Mouse (Mus musculus): Measurements from ENCODE around the gene Lpar5.

The Lpar5 gene

DNA sequence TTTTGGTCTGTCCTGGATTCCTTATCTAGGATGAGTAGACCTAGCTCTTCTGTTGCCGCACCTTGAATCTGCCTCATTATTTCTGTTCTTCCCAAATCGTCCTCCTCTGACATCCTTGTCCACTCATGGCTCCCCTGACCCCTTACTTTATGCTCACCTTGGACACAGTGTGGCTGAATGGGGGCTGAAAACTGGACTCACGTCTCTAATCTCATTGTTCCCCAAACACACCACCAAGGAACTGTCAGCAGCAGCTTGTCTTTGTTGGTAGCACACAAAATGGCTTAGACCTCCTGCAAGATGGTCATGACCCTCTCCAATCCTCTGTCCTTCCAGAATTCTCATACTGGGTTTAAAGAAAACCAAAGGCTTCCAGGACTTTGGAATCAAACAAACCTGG, 20.2 kb downstream of the Lpar5 start:
- no peak for DNase-seq

DNA sequence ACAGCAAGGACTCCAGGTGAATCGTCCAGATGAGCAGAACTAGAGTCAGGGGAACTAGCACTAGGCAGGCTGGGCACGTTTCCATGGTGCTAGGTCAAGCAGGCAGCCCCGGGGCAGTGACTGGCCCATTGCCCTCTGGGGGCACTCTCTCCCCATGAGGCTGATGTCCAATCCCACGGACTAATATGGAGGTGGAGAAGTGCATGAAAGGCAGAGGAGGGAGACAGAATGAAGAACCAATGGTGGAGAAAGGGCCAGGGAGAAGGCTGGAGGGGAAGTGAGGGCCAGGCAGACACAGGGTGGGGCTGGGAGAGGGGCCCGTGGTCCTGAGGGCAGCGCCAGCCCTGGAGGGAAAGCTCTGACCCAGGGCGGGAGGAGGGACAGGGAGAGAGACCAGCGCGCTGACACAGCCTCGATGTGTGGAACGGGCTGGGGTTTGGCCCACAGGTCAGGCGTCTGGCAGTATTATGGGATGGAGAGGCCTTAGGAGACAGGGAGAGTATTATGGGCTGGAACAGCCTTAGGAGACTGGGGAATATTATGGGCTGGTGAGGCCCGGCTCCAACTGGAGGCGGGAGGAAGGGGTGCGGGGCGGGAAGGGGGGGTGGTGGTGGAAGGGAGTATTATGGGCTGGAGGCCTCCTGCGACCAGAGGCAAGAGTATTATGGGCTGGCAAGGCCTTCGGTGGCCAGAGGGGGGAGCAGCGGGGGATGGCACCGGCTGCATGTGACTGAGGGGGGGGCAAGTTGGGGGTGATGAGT, 21.0 kb downstream of the Lpar5 start:
- DNase-seq: peak; percentile 88 to 92

DNA sequence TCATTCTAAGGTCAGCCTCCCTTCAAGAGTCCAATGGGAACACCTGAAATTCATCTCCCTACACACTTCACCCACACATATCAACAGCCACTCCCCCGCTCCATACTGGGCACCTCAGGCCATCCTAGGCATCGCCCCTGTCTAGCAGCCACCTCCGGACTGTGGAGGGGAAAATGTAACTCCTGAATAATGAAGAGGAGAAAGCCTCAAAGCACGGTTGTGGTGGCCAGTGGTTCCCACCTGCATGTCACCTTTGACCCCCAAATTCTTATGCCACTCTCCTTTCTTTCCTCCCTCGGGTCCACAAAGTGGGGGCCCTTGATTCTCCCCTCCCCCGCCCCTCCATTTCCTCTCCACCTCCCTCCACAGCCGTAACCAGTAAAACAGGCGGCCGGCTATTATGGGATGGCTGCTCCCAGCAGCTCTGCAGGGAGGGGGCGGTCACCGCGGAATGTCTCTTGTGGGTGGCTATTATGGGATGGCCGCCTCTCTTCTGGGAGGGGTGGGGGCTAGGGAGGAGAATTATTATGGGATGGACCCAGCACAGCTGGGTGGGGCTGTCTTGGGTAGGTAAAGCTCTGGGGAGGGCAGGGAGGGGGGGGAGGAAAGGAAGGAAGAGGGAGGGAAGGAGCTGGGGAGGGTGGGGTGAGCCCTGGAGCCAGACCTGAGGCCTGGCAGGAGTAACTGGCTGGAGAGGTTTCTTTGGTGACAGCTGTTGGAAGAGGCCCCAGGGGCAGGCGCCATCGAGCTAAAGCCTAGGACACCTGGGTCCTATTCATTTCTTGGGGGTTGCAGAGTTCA, 22.0 kb downstream of the Lpar5 start:
- peak; percentile 82 to 87 for DNase-seq

DNA sequence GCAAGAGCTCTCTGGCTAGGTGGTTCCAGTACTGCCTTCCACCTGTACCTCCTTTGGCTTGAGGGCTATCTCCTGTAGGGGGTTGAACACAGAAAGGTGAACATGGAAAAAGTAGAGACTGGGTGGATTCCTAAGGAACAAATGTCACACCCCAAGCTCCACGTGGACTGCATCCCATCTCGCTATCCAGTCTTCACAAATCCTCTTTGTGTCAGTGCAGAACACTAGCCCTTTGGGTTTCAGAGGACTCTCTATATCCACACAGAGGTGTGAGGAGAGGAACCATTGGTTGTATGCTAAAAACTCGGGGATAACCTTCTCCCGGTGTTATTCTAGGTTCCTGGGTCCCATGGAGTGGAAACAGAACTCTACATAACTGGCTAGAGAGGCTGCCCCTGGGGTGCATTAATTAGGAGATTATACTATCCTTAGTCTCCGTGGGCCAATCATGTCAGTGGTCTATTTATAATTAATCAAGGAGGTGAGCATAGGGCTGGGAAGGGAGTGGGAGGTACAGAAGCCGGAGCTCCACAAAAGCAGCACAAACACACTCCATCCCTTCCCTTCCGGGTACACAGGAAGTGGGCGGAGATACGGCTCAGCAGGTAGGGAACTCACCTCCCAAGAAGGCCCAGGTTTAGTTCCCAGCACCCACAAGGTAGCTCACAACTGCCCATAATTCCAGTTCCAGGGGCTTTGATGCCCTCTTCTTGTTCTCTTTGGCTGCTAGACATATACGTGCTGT, 22.8 kb downstream of the Lpar5 start:
- DNase-seq: no peak

DNA sequence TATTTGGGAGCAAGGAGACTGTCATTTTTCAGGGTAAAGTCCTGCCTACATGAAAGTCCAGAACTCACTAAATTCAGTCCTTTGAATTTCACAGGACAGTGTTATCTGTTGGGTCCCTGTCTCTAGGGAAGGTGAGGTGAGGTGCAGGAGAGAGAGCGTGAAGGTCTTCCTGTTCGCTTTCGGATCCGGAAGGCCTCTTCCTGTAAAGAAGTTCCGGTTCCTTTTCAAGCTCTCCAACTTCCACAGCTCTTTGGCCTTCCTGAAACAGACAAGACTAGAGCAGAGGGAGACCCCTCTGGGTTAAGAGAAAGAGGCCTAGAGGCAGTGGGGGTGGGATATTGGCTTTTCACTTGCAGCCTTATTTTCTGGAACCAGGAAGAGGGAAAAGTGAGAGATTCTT, 24.7 kb downstream of the Lpar5 start:
- no peak for DNase-seq

DNA sequence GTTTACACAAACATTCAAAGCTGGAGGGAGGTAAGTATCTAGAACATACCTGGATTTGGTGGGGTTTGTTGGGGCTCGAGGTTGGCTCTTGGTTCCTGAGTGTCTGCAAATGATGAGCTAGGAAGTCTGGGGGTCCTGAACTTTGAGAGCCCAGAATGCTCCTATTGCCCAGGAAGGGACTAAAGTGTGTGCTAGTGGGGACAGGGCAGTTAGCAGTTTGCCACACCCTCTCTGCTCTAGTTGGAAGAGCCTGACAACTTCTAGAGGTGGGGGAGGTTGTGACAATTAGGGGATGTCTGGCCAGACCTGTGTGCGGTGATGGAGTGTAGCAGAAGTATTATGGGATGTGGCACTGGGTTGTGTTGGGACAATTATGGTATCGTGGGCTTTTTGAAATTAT, 27.1 kb downstream of the Lpar5 start:
- DNase-seq: no peak

DNA sequence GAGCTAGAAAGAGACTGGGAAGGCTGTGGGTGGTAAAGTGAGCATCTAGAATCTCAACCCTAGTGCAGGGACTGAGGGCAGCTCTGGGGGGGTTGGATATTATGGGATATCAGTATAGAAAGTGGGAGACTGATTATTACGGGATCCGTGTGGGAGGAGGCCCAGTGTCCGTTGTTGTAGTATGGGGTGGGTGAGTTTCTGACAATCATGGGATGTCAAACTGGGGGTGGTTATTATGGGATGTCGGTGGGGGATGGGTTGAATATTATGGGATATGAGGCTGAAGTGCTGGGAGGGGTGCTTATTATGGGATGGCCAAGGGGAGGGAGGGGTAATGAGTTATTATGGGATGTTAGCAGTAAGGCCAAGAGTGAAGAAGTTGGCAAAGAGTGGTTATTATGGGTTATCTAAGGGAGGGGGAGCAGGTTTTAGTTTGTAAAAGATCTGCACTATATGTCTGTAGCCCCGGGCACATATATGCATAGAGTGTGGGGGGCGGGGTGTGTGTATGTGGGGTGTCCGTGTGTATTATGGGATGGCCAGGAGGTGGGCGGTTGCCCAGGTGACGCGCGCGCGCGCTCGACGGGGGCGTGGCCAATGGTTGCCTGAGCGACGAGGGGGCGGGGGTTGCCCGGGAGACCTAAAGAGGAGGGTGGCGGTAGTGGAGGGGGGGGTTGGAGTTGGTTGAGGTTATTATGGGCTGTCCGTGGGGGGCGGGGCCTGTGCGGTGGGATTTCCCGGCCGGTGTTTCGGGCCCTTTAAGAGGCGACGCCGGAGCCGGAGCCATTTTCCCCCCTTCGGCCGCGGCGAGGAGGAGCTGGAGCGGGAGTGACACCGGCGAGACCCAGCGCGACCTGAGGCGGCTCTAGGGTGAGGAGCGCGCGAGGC, 27.9 kb downstream of the Lpar5 start, which contains the start of gene Chd4:
Gene Chd4 (plus strand): TSS at position 591 of the 888 bp plus-strand sequence.
- DNase-seq: peak; percentile 99 to 100

DNA sequence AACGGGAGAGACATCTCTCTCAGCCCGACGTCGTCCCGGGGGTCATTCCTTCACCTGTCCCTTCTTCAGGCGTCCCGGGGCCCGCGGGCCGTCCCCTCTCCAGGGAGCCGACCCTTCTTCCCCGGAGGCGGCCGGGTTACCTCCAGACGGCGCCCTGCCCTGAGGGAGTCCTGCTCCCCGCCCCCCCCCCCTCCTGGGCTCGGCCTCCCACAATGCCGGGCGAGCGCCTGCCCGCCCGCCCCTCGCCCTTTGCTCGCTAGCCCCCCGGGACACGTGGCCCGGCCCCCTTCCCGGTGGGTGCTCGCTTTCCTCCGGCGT, 28.5 kb downstream of the Lpar5 start:
- no peak for DNase-seq

DNA sequence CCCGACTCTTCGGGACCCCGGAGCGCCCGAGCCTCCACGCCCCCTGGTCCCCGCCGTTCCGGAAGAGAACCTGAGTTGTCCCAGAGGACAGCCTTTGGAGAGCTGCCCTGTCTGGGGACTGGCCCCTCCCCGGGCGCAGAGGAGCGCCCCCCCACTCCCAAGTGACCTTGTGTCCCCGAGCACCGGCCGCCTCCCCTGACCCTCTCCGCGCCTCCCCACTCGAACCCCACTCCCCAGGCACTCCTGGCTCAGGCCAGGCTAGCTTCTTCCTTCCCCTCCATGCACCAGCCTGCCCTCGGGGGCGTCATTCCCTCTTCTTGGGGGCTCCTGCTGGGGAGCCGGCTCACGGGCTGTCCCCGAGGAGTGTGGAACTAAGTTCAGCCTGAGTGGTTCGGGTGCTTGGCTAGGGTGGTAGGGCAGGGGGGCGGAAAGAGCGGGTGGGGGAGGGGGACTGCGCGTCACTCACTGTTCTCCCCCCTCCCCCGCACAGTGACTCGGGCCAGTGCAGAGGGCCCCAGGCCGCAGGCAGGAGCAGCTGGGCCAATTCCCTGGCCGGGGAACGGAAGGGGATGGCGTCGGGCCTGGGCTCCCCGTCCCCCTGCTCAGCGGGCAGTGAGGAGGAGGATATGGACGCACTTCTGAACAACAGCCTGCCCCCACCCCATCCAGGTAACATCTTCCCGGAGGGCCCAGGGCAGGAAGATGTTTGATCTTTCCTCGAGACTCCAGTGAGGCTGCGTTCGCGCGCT, 29.1 kb downstream of the Lpar5 start:
- DNase-seq: peak; percentile 73 to 82

DNA sequence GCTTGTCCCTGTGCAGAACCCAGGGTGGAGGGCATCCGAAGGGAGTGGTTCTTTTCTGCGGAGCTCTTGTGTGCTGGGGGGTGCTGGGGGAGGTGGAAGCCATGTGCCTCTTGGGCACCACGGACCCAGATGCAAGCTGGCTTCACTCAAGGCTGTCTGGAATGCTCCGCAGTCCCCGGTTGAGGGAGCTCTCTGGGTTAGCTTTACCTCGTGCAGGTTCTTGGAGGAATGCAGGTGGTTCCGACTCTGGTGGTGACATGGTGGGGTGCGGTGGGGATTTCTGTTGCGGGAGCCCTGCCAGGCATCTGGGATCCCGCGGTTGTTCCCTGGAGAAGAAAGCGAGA, 29.6 kb downstream of the Lpar5 start:
- no peak for DNase-seq

DNA sequence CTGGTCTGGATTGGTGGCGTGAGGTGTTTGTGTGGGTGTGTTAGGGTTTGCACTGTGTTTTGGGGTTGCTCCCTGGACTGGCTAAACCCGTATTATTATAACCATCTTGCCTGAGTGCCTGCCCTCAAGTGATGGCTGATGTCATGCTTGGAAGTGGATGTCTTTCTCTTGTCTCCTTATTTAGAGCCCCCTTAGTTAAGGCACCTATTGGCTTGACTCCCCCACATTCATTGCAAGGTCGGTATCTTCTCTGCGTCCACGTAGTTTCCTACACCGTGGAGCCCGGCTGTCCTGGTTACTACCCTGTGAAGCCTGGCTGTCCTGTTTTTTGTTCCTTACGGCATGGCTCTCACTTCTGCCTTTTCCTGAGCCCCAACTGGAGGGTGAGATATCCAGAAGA, 30.2 kb downstream of the Lpar5 start:
- no peak for DNase-seq

DNA sequence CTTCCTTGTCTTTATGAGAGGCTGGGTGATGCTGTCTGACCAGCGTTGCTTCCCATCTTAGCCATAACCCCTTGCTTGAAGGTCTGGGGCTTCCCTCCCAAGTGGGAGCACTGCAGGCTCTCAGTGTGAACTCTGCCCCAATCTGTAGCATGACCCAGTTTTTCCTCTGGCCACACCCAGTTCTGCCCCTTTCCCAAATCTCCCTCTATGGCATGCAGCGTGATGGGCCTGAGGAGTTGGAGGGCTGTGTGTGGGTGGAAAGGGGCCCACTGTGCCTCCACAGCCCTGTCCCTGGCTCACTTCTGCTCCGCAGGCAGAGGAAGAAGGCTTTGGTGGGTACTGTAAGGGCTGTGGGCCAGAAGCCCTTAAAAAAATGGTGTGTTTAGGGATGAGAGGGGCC, 30.8 kb downstream of the Lpar5 start:
- DNase-seq: peak in 1 of 2 experiments; percentile 36

DNA sequence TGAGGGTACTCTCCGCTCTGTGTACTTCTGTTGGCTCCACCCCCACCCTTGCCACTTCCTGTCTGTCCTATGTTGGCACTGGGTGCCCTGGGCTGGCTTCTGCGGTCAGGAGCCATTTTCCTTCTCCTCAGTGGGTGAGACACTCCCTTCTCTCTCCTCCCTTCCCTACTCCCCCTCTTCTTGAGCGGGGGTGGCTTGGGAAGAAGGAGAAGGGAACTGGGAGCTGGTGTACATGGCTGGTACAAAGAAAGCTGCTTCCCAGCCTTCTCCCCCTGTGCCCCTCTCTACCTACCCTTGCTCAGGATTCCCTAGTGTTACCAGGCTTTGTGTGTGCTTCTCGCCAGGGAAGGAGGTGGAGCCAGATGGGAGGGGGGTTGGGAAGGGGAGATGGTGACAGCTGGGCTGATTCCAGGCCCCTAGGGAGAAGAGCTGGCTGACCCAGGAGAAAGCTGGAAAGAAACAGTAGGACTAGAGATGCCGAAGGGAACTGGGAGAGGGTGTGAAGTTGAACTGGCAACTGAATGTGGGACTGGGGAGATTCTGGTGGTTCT, 31.8 kb downstream of the Lpar5 start:
- DNase-seq: peak; percentile 69 to 73

DNA sequence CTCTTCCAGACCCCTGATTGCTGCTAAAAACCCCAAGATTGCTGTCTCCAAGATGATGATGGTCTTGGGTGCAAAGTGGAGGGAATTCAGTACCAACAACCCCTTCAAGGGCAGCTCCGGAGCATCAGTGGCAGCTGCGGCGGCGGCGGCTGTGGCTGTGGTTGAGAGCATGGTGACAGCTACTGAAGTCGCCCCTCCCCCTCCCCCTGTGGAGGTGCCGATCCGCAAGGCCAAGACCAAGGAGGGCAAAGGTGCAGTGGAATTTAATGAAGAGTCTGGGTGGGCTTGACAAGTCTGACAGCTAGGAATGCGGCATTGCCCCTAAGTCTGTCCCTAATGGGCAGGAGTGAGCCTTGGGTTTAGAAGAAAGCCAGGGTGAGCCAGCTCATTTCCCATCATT, 33.7 kb downstream of the Lpar5 start:
- DNase-seq: no peak

DNA sequence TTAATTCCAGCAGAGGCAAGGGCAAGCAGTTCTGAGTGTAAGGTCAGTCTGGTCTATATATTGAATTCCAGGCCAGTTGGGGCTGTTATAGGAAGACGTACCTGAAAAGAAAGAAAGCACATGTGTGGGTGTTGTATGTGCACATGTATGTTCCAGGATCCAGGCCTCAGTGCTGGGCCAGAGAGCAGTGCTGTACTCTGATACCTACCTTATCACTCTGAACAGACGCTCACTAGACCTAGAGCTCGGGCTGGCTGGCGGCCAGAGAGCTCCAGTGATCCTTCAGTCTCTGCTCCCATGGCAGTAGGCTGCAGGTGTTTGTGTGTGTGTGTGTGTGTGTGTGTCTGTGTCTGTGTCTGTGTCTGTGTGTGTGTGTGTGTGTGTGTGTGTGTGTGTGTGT, 36.5 kb downstream of the Lpar5 start:
- no peak for DNase-seq

DNA sequence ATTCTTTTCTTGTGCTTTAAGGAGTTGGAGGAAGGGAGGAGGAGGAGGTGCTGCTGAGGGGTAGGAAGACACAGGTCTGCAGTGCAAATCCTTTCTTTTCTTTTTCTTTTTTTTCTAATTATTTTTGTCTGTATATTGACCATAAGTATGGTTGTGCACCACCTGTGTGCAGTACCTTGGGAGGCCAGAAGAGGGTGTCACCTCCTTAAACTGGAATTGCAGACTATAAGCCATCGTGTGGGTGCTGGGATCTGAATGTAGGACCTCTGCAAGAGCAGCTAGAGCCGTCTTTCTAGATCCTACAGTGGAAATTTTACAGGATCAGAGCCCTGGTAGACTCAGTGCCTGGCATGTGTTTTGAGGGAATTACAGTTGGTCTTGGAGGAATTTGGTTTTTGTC, 40.0 kb downstream of the Lpar5 start:
- peak in 1 of 2 experiments; percentile 50 for DNase-seq

DNA sequence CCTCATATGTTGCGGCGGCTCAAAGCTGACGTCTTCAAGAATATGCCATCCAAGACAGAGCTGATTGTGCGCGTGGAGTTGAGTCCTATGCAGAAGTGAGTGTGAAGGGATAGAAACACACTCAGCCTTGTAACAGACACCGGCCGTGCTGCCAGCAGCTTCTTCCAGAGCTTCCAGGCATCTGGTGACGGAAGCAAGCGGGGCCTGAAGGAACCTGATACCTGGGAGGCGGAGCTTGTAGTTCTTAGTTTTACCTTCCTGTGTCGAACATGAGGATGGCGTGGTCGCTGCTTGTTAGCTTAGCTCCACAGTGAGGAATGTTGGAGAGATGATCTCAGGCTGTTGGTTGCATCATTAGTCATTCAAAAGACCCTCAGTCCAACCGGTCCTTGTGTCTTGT, 41.7 kb downstream of the Lpar5 start:
- DNase-seq: no peak

DNA sequence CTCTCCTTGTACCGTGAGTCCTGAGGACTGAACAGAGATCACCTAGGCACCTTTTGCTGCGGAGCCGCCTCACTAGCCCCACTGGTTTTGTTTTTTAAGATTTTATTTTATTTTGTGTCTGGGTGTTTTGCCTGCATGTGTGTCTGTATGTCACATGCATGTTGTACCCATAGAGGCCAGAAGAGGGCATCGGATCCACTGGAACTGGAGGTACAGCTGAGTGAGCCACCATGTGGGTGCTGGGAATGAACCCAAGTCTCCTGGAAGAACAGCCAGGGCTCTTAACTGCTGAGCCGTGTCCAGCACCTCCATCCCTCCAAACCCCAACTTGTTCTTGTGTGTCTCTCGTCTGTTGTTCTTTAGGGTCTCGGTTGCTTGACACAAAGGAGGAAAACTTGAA, 43.2 kb downstream of the Lpar5 start:
- DNase-seq: peak; percentile 73 to 84

DNA sequence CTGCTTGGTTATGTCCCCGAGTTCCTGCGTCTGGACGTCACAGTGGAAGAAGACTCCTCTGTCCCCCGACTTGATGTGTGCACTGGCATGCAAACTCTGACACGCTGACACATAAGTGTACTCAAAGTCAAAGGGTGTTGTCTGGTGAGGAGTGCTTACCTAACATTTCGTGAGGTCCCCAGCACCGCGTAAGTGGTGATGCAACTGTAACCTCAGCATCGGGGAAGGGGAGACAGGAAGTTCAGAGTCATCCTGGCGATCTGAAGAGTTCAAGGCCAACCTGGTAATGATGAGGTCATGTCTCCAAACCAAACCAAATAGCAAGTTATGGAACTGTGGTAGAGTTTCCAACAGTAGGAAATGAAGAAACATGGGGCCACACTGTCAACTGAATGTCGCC, 44.8 kb downstream of the Lpar5 start:
- no peak for DNase-seq

DNA sequence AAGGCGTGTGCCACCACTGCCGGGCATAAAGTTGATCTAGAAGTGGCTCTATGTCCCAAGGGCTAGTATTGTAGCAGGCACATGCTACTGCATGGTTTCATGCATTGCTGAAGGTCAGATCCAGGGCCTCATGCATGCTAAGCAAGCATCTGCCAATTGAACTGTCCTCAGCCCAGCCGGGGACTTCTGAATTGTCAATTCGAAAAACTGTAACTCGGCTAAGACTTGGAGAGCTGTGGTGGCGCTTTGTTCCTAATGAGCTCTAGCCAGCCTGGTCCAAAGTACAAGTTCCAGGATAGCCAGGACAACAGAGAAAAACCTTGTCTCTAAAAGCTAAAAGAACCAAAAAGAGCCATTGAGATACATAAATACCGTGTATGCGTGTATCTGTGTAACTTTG, 51.7 kb downstream of the Lpar5 start:
- DNase-seq: no peak

DNA sequence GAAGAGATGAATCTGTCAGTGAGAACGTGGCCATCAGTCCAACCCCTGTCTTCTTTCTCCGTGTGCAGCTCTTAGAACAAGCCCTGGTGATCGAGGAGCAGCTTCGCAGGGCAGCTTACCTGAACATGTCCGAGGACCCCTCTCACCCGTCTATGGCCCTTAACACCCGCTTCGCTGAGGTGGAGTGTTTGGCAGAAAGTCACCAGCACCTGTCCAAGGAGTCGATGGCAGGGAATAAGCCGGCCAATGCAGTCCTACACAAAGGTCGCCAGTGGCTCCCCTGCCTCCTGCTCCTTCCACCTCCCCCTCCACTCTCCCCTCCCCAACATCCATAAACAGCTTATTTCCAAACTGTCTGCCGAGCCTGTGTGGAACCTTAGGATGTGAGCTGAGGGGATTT, 61.0 kb downstream of the Lpar5 start:
- DNase-seq: no peak

Measured in cerebellum, postnatal 14 days (tissue).